Mouse (Mus musculus): ENCODE data around the gene Ppm1l.

The Ppm1l gene

GRCm38 (mm10) chr3:69606923-69607322, 290.3 kb downstream of the Ppm1l start:
- no peak for DNase-seq

- peak; percentile 16 to 41 for DNase-seq
Measured at GRCm38 (mm10) chr3:69607468-69607867, 290.8 kb downstream of the Ppm1l start.

- DNase-seq = peak in 1 of 2 experiments; percentile 6
Measured at GRCm38 (mm10) chr3:69607909-69608308, 291.2 kb downstream of the Ppm1l start.
